Mouse (Mus musculus) testis, postnatal 10 days (tissue): Measurements from ENCODE around the gene Prim2.

ENCODE experiments used
- DNase-seq: peaks from one replicate; pipeline ENCODE4 v3.0.0; 2021; ENCODE audit warnings: low spot score

Prim2 gene

GRCm38 (mm10) chr1:33488372-33488771 lies 181.2 kb downstream of the Prim2 start:
- no peak for DNase-seq

GRCm38 (mm10) chr1:33483746-33484145 lies 185.8 kb downstream of the Prim2 start:
- no peak for DNase-seq

- DNase-seq = no peak
Observed at GRCm38 (mm10) chr1:33480382-33480781, 189.2 kb downstream of the Prim2 start.

GRCm38 (mm10) chr1:33471069-33471468 lies 198.5 kb downstream of the Prim2 start:
- DNase-seq = no peak

GRCm38 (mm10) chr1:33470222-33470621 lies 199.4 kb downstream of the Prim2 start:
- no peak for DNase-seq

GRCm38 (mm10) chr1:33464234-33464633 lies 205.4 kb downstream of the Prim2 start:
- DNase-seq = no peak

- DNase-seq = no peak
Observed at GRCm38 (mm10) chr1:33460703-33461102, 208.9 kb downstream of the Prim2 start.

GRCm38 (mm10) chr1:33460262-33460661 lies 209.3 kb downstream of the Prim2 start:
- DNase-seq = no peak

GRCm38 (mm10) chr1:33458950-33459349 lies 210.6 kb downstream of the Prim2 start:
- no peak for DNase-seq

GRCm38 (mm10) chr1:33454251-33454650 lies 215.3 kb downstream of the Prim2 start:
- DNase-seq = no peak

GRCm38 (mm10) chr1:33453299-33453698 lies 216.3 kb downstream of the Prim2 start:
- no peak for DNase-seq

GRCm38 (mm10) chr1:33447179-33447578 lies 222.4 kb downstream of the Prim2 start:
- no peak for DNase-seq

GRCm38 (mm10) chr1:33436167-33436566 lies 233.4 kb downstream of the Prim2 start:
- DNase-seq = no peak
